Mouse (Mus musculus) erythroblast, adult 5-6 weeks (primary cell): ENCODE results near the gene Macrod2. TPM values are rescaled to one million over a fixed set of nuclear protein-coding genes. Genes with fewer than 3 reads are reported as not detected.

ENCODE experiments used
- ATAC-seq: replicated peaks from 2 replicates; pipeline ENCODE4 v1.8.0; 2016; ENCODE audit warnings: moderate number of reproducible peaks, mild to moderate bottlenecking, moderate TSS enrichment, inconsistent platforms; ENCODE audit not compliant: poor library complexity, low FRiP score, severe bottlenecking
- total RNA-seq, 2 experiments: library from RNA; stranded (forward) in 1 of 2; stranded (reverse) in 1 of 2; fragments of 150-400 nt in 1 of 2; fragments of 200-764, 138-1000 nt in 1 of 2; gene quantifications; 2 replicates each; pipeline versions ENCODE4 v1.2.3 to v1.2.4; 2015 to 2017; ENCODE audit warnings: low replicate concordance in 2 of 2

Macrod2 gene
- total RNA-seq, 2 experiments from 2014 or later, result 2.8 TPM; not detected in 1

- ATAC-seq, result no peak
Observed at GRCm38 (mm10) chr2:141337708-141338107, 942.6 kb downstream of the Macrod2 start.

- ATAC-seq, result no peak
Observed at GRCm38 (mm10) chr2:141343988-141344535, 949.0 kb downstream of the Macrod2 start.

- ATAC-seq, result no peak
Observed at GRCm38 (mm10) chr2:141352623-141353022, 957.5 kb downstream of the Macrod2 start.

GRCm38 (mm10) chr2:141388632-141389031, 993.5 kb downstream of the Macrod2 start:
- ATAC-seq, result no peak

- no peak for ATAC-seq
Observed at GRCm38 (mm10) chr2:141391229-141391628, 996.1 kb downstream of the Macrod2 start.

- ATAC-seq, result no peak
Observed at GRCm38 (mm10) chr2:141394806-141395205, 999.7 kb downstream of the Macrod2 start.

GRCm38 (mm10) chr2:141408766-141409165, 1013.7 kb downstream of the Macrod2 start:
- no peak for ATAC-seq

- no peak for ATAC-seq
Observed at GRCm38 (mm10) chr2:141416436-141416835, 1021.3 kb downstream of the Macrod2 start.

- no peak for ATAC-seq
Observed at GRCm38 (mm10) chr2:141416855-141417544, 1021.9 kb downstream of the Macrod2 start.

- no peak for ATAC-seq
Observed at GRCm38 (mm10) chr2:141419806-141420205, 1024.7 kb downstream of the Macrod2 start.

GRCm38 (mm10) chr2:141434084-141434483, 1039.0 kb downstream of the Macrod2 start:
- ATAC-seq, result no peak

- no peak for ATAC-seq
Observed at GRCm38 (mm10) chr2:141434731-141435570, 1039.8 kb downstream of the Macrod2 start.

- ATAC-seq, result no peak
Observed at GRCm38 (mm10) chr2:141441896-141442295, 1046.8 kb downstream of the Macrod2 start.

- ATAC-seq, result no peak
Observed at GRCm38 (mm10) chr2:141449078-141449680, 1054.1 kb downstream of the Macrod2 start.

GRCm38 (mm10) chr2:141463946-141464345, 1068.8 kb downstream of the Macrod2 start:
- no peak for ATAC-seq

- no peak for ATAC-seq
Observed at GRCm38 (mm10) chr2:141472791-141473190, 1077.7 kb downstream of the Macrod2 start.

GRCm38 (mm10) chr2:141477585-141477984, 1082.5 kb downstream of the Macrod2 start:
- ATAC-seq, result no peak

GRCm38 (mm10) chr2:141490518-141490917, 1095.4 kb downstream of the Macrod2 start:
- no peak for ATAC-seq

GRCm38 (mm10) chr2:141505451-141505850, 1110.3 kb downstream of the Macrod2 start:
- no peak for ATAC-seq
